Mouse (Mus musculus) hindbrain, postnatal 0 days (tissue): ENCODE data around the gene Rora. TPM values are rescaled to one million over a fixed set of nuclear protein-coding genes. Genes with fewer than 3 reads are reported as not detected.
A peak's percentile ranks its signal among the peaks of the same experiment; 100 is the strongest.

Experiments
- ATAC-seq: fragments of 200-750 bp; cut with Nextera tagmentation; 2 replicates; pipeline ENCODE4 v1.8.0; 2017; ENCODE audit warnings: mild to moderate bottlenecking, moderate TSS enrichment, moderate library complexity
- DNase-seq: peaks from one replicate; pipeline ENCODE4 v3.0.0-alpha.2; 2015; ENCODE audit warnings: low spot score
- H3K27ac ChIP-seq: fragments of 300-500 bp; sonication (generic); 2 replicates; pipeline ENCODE4 v1.5.1; 2014; ENCODE audit warnings: mild to moderate bottlenecking
- H3K27me3 ChIP-seq: fragments of 300-500 bp; sonication (generic); 2 replicates; pipeline ENCODE4 v1.6.1; 2014; ENCODE audit warnings: low read length, mixed read lengths; ENCODE audit not compliant: insufficient read depth
- H3K36me3 ChIP-seq: fragments of 300-500 bp; sonication (generic); 2 replicates; pipeline ENCODE4 v1.6.1; 2014; ENCODE audit warnings: low read length, mixed read lengths; ENCODE audit not compliant: insufficient read depth
- H3K4me1 ChIP-seq: fragments of 300-500 bp; sonication (generic); 2 replicates; pipeline ENCODE4 v1.6.1; 2014; ENCODE audit warnings: antibody characterized with exemption, low read length, mixed read lengths; ENCODE audit not compliant: insufficient read depth
- H3K4me2 ChIP-seq: fragments of 300-500 bp; sonication (generic); 2 replicates; pipeline ENCODE4 v1.6.1; 2014; ENCODE audit warnings: low read depth, mild to moderate bottlenecking, low read length, moderate library complexity, mixed read lengths
- H3K4me3 ChIP-seq: fragments of 300-500 bp; sonication (generic); 2 replicates; pipeline ENCODE4 v1.5.1; 2014; ENCODE audit warnings: low read length
- H3K9ac ChIP-seq: fragments of 300-500 bp; sonication (generic); replicated peaks from 2 replicates; pipeline ENCODE4 v1.6.1; 2014; ENCODE audit warnings: mild to moderate bottlenecking, low read length, moderate library complexity, mixed read lengths
- H3K9me3 ChIP-seq: fragments of 300-500 bp; sonication (generic); 2 replicates; pipeline ENCODE4 v1.6.1; 2016; ENCODE audit warnings: low read length, mixed read lengths
- CTCF ChIP-seq: IDR thresholded peaks from 2 replicates; pipeline ENCODE4 v1.5.1; 2016; ENCODE audit warnings: antibody characterized with exemption, control low read depth, low read depth
- WGBS: fragments of 180-500 bp; shearing (Covaris S2); extraction: QIAGEN DNeasy Blood & Tissue Kit; methylation state at CpG from one replicate; pipeline ENCODE4 v1.1.7; 2014; 5-methylcytosine and 5-hydroxymethylcytosine counted together
- polyA plus RNA-seq: library from polyadenylated mRNA; unstranded; fragments of >200 nt; fragmentation: Nextera tagmentation; extraction: Ambion mirVana; gene quantifications from 2 replicates; pipeline ENCODE4 v1.2.1, GENCODE M21; 2015
- total RNA-seq: library from RNA; depleted of rRNA; stranded (reverse); fragments of >200 nt; gene quantifications from 2 replicates; pipeline ENCODE4 v1.2.3, GENCODE M21; 2014

Rora gene
- total and polyA plus RNA-seq, 2 experiments from 2014 or later: 27.5 to 59.4 TPM

DNA sequence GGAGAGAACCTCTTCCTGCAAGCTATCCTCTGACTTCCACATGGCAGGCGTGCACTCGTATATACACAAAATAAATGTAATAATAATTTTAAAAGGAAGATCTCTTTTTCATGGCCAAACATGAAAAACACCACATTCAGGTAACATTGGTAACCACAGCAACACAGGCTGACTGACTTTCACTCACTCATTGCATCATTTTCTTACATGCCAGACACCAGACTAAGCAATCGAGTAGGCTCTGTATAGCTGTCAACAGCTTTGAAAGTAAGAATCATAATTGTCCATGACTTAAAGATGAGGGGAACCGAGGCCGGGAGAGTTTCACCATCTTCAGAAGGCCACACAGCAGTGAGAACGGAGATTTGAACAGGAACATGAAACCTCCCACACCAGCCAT is 665.8 kb downstream of the Rora start:
- Histone ChIP-seq H3K9me3 (no peaks in the 10 kb centered on the region), H3K27me3 (no peaks in the 10 kb centered on the region), H3K36me3 (no peaks in the 10 kb centered on the region), H3K4me1 (no peaks in the 10 kb centered on the region), H3K27ac (no peak overlapping the region), H3K4me3 (no peak overlapping the region), H3K9ac (no peak overlapping the region), H3K4me2 (no peak overlapping the region)
- ATAC-seq (no peak), DNase-seq (no peak)
- WGBS: 88% methylated on average over 6 of the region's 6 CpGs
- no peak for TF ChIP-seq CTCF

DNA sequence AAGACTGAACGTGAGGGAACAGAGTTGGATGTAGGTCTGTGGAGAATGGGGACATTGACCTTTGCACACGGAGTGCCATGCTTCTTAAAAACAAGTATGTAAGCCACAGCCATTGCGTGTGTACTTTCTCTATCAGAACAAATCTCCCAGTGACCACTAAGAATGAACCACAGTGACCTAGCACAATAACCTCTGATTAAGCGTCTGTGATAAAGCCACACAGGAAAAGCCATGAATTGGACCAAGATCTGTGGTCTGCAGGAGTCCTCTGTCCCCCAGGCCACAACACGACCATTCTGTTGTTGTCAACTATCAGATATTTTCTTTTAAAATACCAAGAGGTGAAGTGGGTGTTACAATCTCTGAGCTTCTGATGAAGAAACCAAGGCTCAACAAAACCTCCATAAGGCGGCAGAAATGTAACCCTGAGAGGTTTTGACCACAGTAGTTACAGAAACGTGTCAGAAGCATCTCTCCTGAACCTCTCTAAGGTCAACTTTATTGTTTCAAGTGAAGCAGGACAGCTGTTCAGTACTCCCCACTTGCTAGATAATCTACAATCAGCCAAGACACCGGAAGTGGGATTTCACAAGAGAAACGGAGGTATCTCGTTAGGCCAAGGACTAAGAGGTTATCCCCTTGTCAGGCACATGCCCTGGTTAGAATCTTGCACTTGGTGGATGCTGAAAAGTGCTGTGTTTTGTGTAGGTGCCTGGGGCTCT is 666.5 kb downstream of the Rora start:
- no peak for ATAC-seq

DNA sequence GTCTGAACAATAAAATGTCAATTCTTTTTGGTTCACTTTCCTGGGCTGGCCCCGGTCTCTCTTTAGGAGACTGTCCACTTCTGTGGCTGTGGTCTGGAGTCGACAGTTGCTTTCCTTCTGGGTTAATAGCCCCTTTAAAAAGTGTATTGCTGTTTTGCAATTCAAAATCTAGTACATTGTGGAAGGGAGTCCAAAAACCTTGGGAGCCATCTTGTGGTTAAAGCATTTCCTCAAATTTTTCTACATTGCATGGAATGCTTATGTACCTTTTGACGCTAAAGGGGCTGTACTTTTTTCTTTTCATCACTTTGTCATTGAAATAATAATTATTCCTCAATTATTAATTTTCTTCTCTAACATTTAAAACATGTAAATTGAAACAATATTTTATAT is 667.0 kb downstream of the Rora start:
- peak; percentile 58 for DNase-seq
- no peak overlapping the region for H3K4me2 ChIP-seq
- 38% methylated on average over 3 of the region's 3 CpGs for WGBS
- H3K27ac ChIP-seq: no peak overlapping the region
- no peaks in the 10 kb centered on the region for H3K9me3 ChIP-seq
- peak; percentile 56 for TF ChIP-seq CTCF
- H3K4me1 ChIP-seq: no peaks in the 10 kb centered on the region
- H3K9ac ChIP-seq: no peak overlapping the region
- no peaks in the 10 kb centered on the region for H3K27me3 ChIP-seq
- H3K4me3 ChIP-seq: no peak overlapping the region
- no peak for ATAC-seq
- H3K36me3 ChIP-seq: no peaks in the 10 kb centered on the region

More for the DNA sequence above, 666.5 kb downstream of the Rora start:
- no peak for DNase-seq
- H3K27ac ChIP-seq: no peak overlapping the region
- 76% methylated on average over 10 of the region's 10 CpGs for WGBS
- H3K27me3 ChIP-seq: no peaks in the 10 kb centered on the region
- H3K4me1 ChIP-seq: no peaks in the 10 kb centered on the region
- no peaks in the 10 kb centered on the region for H3K9me3 ChIP-seq
- H3K9ac ChIP-seq: no peak overlapping the region
- no peak overlapping the region for H3K4me3 ChIP-seq
- H3K4me2 ChIP-seq: no peak overlapping the region
- no peaks in the 10 kb centered on the region for H3K36me3 ChIP-seq
- TF ChIP-seq CTCF: no peak

DNA sequence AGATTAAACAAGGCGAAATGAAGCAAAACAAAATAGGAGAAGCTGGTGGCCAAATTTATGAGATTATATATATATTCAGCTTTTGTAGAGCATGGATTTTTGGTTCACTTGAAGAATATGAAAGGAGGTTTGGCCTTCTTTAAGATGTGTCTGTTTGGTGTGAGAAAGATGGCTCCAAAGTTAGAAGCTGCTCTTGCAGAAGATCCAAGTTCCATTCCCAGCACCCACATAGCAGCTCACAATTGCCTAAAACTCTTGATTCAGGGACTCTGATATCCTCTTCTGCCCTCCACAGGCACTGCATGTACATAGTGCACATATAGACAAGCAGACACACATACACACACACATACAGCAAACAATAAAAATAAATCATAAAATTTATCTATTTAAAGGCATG is 668.4 kb downstream of the Rora start:
- no peak for DNase-seq
- Histone ChIP-seq H3K4me1 (no peaks in the 10 kb centered on the region), H3K4me3 (no peak overlapping the region), H3K9me3 (no peaks in the 10 kb centered on the region), H3K27ac (no peak overlapping the region), H3K4me2 (no peak overlapping the region), H3K36me3 (no peaks in the 10 kb centered on the region), H3K9ac (no peak overlapping the region), H3K27me3 (no peaks in the 10 kb centered on the region)
- no peak for ATAC-seq
- WGBS: 100% methylated on average over 1 of the region's 1 CpGs
- no peak for TF ChIP-seq CTCF

DNA sequence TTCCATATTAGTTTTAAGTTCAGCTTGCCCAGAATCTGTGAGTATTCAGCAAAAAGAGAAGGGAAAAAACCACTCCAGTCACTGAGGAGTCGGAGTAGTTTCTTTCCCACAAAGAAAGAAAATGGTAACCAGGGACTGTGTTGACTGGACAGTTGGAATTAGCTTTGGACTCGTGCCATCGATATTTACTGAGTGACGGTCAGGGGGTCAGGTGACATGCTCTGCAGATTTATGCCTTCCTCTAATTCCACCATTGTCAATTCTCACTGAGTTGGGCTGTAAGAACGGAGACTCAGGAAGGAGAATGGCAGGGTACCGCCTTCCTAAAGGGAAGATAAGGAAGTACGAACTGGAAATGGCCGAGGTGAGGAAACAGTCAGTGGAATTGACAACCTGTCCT is 670.2 kb downstream of the Rora start:
- Histone ChIP-seq H3K4me2 (no peak overlapping the region), H3K4me1 (no peaks in the 10 kb centered on the region), H3K9ac (no peak overlapping the region), H3K27me3 (no peaks in the 10 kb centered on the region), H3K4me3 (no peak overlapping the region), H3K9me3 (no peaks in the 10 kb centered on the region), H3K36me3 (no peaks in the 10 kb centered on the region), H3K27ac (no peak overlapping the region)
- WGBS: 53% methylated on average over 8 of the region's 8 CpGs
- TF ChIP-seq CTCF: no peak
- DNase-seq (peak; percentile 40), ATAC-seq (no peak)

DNA sequence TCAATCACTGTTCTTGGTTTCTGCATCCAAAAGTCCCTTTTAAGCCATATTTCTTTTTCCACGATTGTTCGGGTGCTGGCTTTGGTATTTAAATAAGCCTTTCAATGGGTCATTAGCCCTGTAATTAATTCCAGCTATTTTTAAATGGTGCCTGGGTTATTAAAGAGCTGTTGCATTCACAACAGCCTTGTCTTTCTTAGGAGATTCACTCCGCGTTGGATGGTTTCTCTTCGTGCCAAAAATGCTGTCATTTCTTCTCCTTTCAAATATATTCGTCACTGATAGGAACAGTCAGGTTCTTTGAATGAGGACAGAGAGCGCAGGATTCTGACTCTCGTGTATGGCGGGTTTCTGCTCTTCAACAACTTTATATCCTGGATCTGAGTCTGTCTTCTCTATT is 673.5 kb downstream of the Rora start:
- 37% methylated on average over 9 of the region's 9 CpGs for WGBS
- Histone ChIP-seq H3K9me3 (no peaks in the 10 kb centered on the region), H3K9ac (no peak overlapping the region), H3K4me1 (no peaks in the 10 kb centered on the region), H3K36me3 (no peaks in the 10 kb centered on the region), H3K4me2 (no peak overlapping the region), H3K27ac (no peak overlapping the region), H3K4me3 (no peak overlapping the region), H3K27me3 (no peaks in the 10 kb centered on the region)
- ATAC-seq (no peak), DNase-seq (no peak)
- TF ChIP-seq CTCF: no peak

DNA sequence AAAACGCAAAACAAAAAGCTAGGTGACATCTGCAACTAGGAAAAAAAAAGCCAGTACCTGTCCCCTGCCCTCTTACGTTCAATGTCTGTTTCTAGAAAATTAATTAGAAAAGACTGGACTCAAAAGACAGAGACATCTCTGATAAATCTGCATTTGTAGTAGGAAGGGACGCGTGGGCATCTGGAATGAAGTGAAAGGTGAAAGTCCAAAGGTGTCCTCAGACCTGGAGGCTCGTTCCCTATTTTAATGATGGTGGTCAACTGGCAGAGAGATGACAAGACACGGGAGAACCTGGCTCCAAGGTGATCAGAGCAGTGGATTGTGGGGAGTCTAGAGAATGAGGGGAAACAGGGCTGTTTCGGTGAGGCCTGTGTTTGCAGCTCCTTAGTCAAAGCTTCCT is 674.0 kb downstream of the Rora start:
- Histone ChIP-seq H3K4me1 (no peaks in the 10 kb centered on the region), H3K36me3 (no peaks in the 10 kb centered on the region), H3K4me3 (no peak overlapping the region), H3K4me2 (no peak overlapping the region), H3K27ac (no peak overlapping the region), H3K9ac (no peak overlapping the region), H3K27me3 (no peaks in the 10 kb centered on the region), H3K9me3 (no peaks in the 10 kb centered on the region)
- no peak for TF ChIP-seq CTCF
- WGBS: 89% methylated on average over 7 of the region's 7 CpGs
- ATAC-seq: no peak
- DNase-seq: no peak
